Mouse (Mus musculus) liver, adult 2 months (tissue): ENCODE measurements around the gene Chrm3. TPM values are rescaled to one million over a fixed set of nuclear protein-coding genes. Genes with fewer than 3 reads are reported as not detected.

ENCODE experiments used
- DNase-seq: peaks from one replicate; pipeline ENCODE4 v3.0.0-alpha.2; 2011; ENCODE audit warnings: low read depth, low spot score; ENCODE audit errors: extremely low read depth
- H3K27ac ChIP-seq: fragments of 200-500 bp; replicated peaks from 2 replicates; pipeline ENCODE4 v1.5.1; 2012; ENCODE audit warnings: low read depth, mild to moderate bottlenecking, control low read depth, inconsistent platforms, low read length; ENCODE audit not compliant: insufficient read depth
- H3K27me3 ChIP-seq: fragments of 200-500 bp; 2 replicates; pipeline ENCODE4 v1.6.1; 2012; ENCODE audit warnings: mild to moderate bottlenecking, moderate library complexity, low read length, inconsistent platforms; ENCODE audit not compliant: control insufficient read depth, insufficient read depth
- H3K36me3 ChIP-seq: fragments of 200-500 bp; 2 replicates; pipeline ENCODE4 v1.6.1; 2012; ENCODE audit warnings: low read length, inconsistent platforms; ENCODE audit not compliant: control insufficient read depth, insufficient read depth
- H3K4me1 ChIP-seq: fragments of 200-500 bp; 2 replicates; pipeline ENCODE4 v1.6.1; 2011; ENCODE audit warnings: low read length; ENCODE audit not compliant: control insufficient read depth, insufficient read depth
- H3K4me3 ChIP-seq: fragments of 200-500 bp; 2 replicates; pipeline ENCODE4 v1.5.1; 2011; ENCODE audit warnings: low read depth, mild to moderate bottlenecking, control low read depth, low read length, moderate library complexity; ENCODE audit not compliant: insufficient read depth
- H3K79me2 ChIP-seq: fragments of 200-500 bp; 2 replicates; pipeline ENCODE4 v1.6.1; 2012; ENCODE audit warnings: inconsistent platforms, mild to moderate bottlenecking, low read length, moderate library complexity; ENCODE audit not compliant: control insufficient read depth, insufficient read depth
- H3K9ac ChIP-seq: fragments of 200-500 bp; 2 replicates; pipeline ENCODE4 v1.6.1; 2012; ENCODE audit warnings: low read depth, mild to moderate bottlenecking, control low read depth, inconsistent platforms, low read length
- CTCF ChIP-seq: fragments of 200-500 bp; IDR thresholded peaks from 2 replicates; pipeline ENCODE4 v1.5.1; 2011; ENCODE audit warnings: low read depth, low read length, control low read depth
- POLR2A ChIP-seq: fragments of 200-500 bp; IDR thresholded peaks from 2 replicates; pipeline ENCODE4 v1.6.1; 2011; ENCODE audit warnings: low read length, control low read depth; ENCODE audit not compliant: insufficient read depth; ENCODE audit errors: extremely low read depth
- WGBS: fragments of 180-500 bp; shearing (Covaris S2); methylation state at CpG from one replicate; pipeline ENCODE4 v1.1.7; 2018; 5-methylcytosine and 5-hydroxymethylcytosine counted together
- polyA plus RNA-seq: library from polyadenylated mRNA; depleted of rRNA; stranded (reverse); fragments of >200 nt; gene quantifications from 2 replicates; pipeline ENCODE4 v1.2.3, GENCODE M21; 2012
- total RNA-seq: library from RNA; depleted of rRNA; stranded (reverse); fragments of >200 nt; gene quantifications from 2 replicates; pipeline ENCODE4 v1.2.3, GENCODE M21; 2014

Chrm3 gene
- total and polyA plus RNA-seq, 2 experiments = 0.17 to 0.18 TPM

DNA sequence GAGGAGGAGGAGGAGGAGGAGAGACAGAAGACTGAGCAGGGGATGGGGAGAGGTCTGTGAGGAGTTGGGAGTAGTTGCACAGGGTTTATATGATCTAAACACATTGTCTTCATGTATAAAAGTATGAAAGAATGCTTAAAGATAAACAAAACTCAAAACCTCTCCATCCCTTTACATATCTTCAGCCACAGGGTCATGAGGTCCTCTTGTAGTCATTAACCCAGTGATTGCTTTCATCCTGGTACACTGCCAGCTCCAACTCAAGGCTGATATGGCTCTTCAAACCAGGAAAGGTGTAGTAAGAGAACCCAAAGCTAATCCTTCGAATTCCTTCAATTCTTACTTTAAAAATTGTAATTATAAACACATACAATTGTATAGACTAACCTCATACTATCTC is 470.7 kb downstream of the Chrm3 start:
- Histone ChIP-seq H3K27me3 (no peaks in the 10 kb centered on the region), H3K4me3 (no peak overlapping the region), H3K4me1 (no peaks in the 10 kb centered on the region), H3K9ac (no peak overlapping the region), H3K36me3 (no peaks in the 10 kb centered on the region), H3K27ac (no peak overlapping the region), H3K79me2 (no peaks in the 10 kb centered on the region)
- DNase-seq = no peak
- TF ChIP-seq CTCF (no peak), POLR2A (no peak)
- WGBS = 48% methylated on average over 1 of the region's 1 CpGs

DNA sequence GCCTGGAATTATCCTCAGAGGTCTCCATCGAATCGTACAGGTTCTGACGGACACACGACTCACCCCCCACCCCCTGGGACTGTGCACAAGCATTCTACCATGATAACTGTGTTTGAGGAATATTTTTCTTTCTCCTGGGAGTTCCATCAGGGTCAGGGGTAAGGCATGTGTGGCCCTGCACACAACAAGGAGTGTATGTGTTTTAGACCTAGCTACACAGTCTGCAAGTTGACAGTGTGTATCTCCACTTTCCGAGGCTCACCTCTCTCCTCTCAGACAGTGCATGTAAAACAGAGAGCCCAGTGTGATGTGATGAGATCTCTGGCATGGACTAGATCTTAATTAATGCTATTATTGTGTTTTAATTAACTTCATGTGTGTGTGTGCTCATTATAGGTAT is 472.4 kb downstream of the Chrm3 start:
- 81% methylated on average over 5 of the region's 5 CpGs for WGBS

GRCm38 (mm10) chr13:9887261-9887660 is 473.4 kb downstream of the Chrm3 start:
- H3K4me3 ChIP-seq = no peak overlapping the region
- no peaks in the 10 kb centered on the region for H3K4me1 ChIP-seq
- DNase-seq = no peak
- no peaks in the 10 kb centered on the region for H3K27me3 ChIP-seq
- H3K79me2 ChIP-seq = no peaks in the 10 kb centered on the region
- TF ChIP-seq POLR2A (no peak), CTCF (no peak)
- no peak overlapping the region for H3K27ac ChIP-seq
- H3K36me3 ChIP-seq = no peaks in the 10 kb centered on the region
- no peak overlapping the region for H3K9ac ChIP-seq
- 73% methylated on average over 5 of the region's 5 CpGs for WGBS

More for the DNA sequence above, 472.4 kb downstream of the Chrm3 start:
- H3K9ac ChIP-seq = no peak overlapping the region
- no peaks in the 10 kb centered on the region for H3K27me3 ChIP-seq
- H3K79me2 ChIP-seq = no peaks in the 10 kb centered on the region
- H3K4me3 ChIP-seq = no peak overlapping the region
- no peak for DNase-seq
- no peak overlapping the region for H3K27ac ChIP-seq
- no peaks in the 10 kb centered on the region for H3K36me3 ChIP-seq
- TF ChIP-seq CTCF (no peak), POLR2A (no peak)
- H3K4me1 ChIP-seq = no peaks in the 10 kb centered on the region

DNA sequence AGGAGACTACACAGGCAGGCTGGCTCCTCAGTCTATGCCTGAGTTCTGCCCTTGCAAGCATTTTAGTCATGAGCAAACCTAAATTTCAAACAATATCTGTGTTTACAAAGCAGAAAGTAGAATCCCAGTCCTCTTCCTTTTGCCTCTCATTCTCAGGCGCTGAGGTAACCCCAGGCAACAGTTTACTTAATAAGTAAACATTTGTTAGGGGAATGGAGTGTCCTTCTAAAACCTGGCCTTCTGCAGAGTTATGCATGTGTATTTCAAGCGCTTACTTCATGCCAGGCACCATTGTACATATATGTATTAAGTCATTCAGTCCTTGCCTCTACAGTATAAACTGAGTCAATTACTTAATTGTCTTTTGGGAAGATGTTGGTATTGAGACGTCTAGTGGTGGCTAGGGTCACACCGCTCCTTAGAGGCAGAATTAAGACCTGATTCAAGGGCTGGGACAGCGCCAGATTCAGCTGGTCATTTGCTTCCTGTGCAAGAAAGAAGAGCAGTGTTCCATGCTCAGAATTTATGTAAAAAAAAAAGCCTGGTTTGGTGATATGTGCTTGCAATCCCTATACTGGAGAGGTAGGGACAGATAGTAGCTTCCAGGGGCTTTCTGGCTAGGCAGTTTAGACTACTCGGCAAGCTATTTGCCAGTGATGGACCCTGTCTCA is 474.0 kb downstream of the Chrm3 start:
- H3K4me1 ChIP-seq = no peaks in the 10 kb centered on the region
- no peak overlapping the region for H3K4me3 ChIP-seq
- H3K36me3 ChIP-seq = no peaks in the 10 kb centered on the region
- H3K79me2 ChIP-seq = no peaks in the 10 kb centered on the region
- TF ChIP-seq POLR2A = no peak
- no peak overlapping the region for H3K9ac ChIP-seq
- DNase-seq = no peak
- 67% methylated on average over 6 of the region's 6 CpGs for WGBS
- no peak overlapping the region for H3K27ac ChIP-seq
- H3K27me3 ChIP-seq = no peaks in the 10 kb centered on the region

GRCm38 (mm10) chr13:9882362-9883282 is 478.0 kb downstream of the Chrm3 start:
- DNase-seq = peak; percentile 66
- Histone ChIP-seq H3K27me3 (no peaks in the 10 kb centered on the region), H3K79me2 (no peaks in the 10 kb centered on the region), H3K4me1 (no peaks in the 10 kb centered on the region), H3K36me3 (no peaks in the 10 kb centered on the region), H3K9ac (no peak overlapping the region), H3K27ac (no peak overlapping the region), H3K4me3 (no peak overlapping the region)
- TF ChIP-seq CTCF = peak; percentile 49
- no peak for TF ChIP-seq POLR2A
- 48% methylated on average over 15 of the region's 15 CpGs for WGBS

- Histone ChIP-seq H3K27me3 (no peaks in the 10 kb centered on the region), H3K4me1 (no peaks in the 10 kb centered on the region), H3K4me3 (no peak overlapping the region), H3K36me3 (no peaks in the 10 kb centered on the region), H3K79me2 (no peaks in the 10 kb centered on the region), H3K9ac (no peak overlapping the region), H3K27ac (no peak overlapping the region)
- TF ChIP-seq POLR2A (no peak), CTCF (no peak)
- 50% methylated on average over 4 of the region's 4 CpGs for WGBS
- no peak for DNase-seq
Measured at GRCm38 (mm10) chr13:9881930-9882329, 478.7 kb downstream of the Chrm3 start.
